Mouse (Mus musculus): ENCODE measurements around the gene Mtr.

Gene Mtr

DNA sequence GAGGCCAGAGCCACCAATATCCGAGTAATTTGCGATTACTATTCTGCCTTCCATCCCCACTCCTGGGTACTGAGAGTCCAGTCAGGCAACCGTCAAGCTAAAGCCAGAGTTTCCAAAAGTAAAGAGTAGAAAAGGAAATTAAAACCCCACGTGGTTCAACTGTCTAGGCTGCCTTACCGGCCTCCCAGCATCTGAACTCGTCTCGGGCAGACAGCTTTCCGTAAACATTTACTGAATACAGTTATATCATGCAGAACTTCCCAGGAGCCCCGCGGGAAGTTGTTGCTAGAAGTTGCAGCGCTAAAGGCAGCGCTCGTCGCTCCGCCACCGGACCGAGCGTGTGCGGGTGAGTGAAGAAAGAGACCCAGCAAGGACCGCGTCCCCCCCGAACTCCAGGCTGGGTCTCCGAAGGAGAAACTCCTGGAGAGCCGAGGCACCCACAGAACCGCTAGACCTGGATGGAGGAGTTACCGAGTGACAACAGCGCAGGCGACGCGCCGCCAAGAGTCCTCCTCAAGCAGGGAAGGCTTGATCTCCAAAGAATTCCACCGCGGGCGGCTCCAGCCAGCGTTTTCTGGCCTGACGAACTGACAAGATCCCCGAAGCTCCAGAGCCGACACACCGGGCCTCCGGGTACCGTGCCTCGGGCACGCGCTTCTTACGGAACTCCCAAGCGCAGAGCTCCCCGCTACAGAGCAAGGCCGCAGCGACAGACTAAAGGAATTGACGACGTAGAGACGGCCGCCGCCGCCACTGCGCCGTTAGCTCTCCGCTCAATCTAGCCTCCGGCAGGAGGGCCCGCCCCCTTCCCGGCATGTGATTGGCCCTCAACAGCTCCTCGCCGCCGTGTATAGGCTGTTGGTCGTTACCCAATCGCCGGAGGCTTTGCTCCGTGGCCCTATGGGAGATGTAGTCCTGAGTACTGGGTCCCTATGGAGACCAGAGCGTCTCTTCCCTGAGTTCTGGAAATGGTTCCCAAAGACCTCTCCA is at the start of gene Mtr:
Gene Mtr, minus strand, starts transcription at position 723 of the 990 bp plus-strand sequence.
- peak; percentile 98 for DNase-seq

DNA sequence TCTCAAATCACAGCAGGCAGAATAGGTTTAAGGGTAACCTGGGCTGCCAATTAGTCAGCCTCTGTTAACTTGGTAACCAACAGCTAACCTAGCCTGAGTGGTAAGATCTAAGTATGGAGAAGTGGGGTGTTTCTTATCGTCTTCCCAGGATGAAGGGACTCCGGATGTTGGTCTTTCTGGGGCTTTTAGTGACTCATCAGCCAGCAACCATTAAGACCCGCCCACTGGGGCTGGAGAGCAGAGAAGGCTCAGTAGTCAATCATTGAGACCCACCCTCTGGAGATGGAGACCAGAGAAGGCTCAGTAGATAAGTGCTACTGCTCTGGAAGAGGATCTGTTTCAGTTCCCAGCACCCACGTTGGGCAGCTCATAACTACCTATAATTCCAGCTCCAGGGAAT is 49.4 kb upstream of the Mtr start:
- DNase-seq: no peak

DNA sequence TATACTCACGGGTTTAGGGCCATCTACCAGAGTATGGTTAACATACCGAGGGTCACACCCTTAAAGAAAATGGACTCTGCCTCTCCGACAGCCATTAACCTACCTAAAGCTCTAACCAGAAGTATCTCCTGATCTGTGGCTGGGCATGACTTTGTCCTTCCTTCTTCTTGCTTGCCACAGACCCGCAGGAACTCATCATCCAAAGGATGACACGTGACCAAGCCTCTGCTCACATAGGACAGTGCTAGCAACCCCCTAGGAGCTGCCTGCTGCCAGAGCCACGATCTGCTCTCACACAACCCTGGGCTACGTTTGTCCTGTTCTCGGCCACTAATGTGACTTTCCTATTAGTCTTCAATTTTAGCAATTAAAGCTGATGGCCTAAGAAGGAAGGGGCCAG is 47.6 kb upstream of the Mtr start:
- DNase-seq: no peak

DNA sequence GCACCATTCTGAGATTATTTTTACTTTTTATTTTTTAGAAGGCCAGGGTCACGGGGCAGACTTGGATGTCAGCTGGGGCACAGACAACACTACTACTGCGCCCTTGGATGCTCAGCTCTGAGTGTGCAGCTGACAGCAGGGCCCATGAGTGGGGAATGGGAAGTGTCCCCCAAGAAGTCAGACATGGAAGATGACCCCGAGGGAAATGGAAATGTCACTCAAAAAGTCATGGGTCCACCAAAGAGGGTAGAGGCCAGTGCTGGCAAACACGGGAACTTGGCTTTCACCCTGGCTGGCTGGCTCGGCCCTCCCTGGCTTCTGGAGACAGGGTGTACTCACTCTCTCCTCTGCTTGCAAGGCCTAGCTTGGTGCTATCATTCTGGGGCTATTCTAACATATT is 47.1 kb upstream of the Mtr start:
- DNase-seq: no peak

DNA sequence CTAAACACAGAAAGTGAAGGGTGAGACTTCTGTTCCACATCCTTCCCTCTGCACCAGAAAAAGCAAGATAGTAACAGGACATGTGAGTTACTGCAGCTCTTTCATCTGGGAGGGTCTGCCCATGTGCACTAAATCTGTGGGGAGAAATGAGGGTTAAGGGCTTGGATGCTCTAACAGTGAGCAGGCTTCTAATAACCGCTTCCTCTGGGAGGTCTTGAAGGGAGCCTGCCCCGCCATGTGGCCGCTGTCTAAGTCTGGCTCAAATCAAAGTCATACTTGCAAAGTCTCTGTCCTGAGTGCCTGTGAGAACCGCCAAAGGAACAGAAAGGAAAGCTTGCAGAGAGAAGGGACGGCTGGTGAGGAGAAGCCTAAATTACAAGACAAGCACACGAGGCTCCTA is 39.9 kb upstream of the Mtr start:
- no peak for DNase-seq

DNA sequence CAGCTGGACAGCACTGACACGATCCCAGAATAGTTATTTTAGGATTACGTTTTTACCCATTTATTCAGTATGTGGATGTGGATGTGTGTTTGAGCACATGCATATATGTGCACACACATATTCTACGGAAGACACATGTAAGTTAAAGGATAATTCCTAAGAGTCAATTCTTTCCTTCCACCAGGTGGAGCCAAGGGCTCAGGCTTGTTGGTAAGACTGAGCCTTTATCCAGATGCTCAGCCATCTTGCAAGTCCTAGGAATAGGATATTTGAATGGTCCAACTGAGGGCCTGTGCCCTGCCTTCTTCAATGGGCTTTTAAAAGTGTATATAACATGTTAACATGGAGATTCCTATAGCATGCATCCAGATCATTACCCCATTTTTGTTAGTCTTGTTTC is 38.8 kb upstream of the Mtr start:
- peak; percentile 58 for DNase-seq

DNA sequence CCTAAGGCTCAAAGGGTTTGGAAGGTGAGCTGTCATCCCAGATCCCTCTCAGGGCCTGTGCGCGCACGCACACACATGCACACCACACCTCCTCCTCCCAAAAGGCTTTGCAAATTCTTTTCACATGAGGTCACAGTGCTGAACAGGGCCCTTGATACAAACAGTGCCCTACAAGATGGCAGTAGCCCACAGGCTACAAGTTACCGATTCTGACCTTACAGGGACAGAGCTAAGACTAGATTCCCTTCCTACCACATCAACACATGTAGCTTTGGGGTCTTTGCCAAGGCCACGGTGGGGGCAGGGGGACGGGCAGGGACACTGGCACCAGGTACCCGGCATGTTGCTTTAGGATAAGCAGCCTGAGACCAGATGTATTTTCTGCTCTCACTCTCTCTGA is 35.9 kb upstream of the Mtr start:
- DNase-seq: peak; percentile 9

DNA sequence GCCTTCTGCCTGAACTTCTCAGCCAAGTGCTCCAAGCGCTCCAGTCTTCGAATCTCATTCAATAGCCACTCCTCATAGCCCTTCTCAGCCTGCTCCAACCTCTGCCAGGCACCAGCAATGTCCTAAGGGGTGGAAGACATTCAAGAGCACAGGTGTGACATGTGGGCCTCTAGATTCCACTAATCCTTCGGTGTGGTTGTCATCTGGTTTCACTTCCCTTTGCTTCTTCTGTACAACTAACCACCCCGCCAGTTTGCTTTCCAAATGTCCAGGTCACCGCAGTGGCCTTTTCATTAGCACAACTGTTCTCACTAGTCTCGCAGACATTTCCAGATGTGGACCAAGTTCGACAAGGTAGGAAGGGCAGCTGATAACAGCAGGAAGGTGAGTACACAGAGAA is 32.8 kb upstream of the Mtr start:
- no peak for DNase-seq

DNA sequence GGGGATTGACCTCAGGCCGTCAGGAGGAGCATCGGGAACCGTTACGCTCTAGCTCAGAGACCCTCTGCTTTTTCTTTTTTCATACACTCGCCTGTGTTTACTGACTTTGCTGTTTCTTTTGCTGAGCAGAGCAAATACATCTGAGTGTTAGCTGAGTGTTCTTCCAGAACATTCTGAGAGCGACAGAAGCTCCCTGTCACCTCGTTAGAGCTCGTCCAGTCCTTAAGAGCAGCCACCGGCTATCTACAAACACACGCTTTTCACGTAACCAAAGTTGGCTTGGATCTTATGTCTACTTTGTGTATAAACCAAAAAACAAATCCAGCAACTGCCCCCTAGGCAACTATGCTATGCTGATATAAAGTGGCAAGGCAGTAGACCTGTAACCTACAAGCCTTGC is 26.6 kb upstream of the Mtr start:
- DNase-seq: peak; percentile 7

DNA sequence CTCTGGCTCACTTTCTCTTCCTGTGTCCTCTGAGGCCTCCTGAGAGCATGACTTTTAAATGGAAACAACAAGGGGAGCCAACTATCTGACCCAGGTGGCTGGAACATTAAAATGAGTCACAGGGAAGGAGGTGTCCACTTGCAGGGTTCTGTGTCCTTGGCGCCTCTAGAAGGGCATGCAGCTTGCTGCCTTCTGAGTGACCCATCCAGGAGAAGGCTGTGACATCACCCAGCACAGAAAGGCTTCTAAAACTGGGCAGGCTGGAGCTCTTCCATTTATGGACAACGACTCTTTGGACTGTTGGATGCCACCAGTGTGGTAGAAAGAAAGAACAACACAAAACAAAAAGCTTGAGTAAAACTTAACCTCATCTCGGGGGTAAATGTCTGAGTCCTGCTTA is 25.9 kb upstream of the Mtr start:
- DNase-seq: no peak

DNA sequence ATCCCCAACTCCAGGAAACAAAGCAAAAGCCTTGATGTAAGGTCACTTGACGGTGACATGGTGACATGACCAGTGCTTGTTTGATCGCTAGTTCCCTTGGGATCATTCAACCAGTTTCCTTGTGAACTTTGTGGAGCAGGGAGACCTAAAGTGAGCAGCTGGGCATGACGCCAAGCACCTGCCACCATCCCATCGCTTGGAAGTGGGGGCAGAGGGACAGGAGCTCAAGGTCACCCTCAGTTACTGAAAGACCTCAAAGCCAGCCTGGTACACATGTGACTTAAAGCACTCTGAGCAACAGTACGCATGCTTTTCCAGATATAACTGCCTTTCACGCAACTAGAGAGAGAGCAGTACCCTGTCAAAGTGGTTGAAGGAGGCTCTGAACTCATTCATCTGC is 16.8 kb upstream of the Mtr start:
- DNase-seq: no peak

DNA sequence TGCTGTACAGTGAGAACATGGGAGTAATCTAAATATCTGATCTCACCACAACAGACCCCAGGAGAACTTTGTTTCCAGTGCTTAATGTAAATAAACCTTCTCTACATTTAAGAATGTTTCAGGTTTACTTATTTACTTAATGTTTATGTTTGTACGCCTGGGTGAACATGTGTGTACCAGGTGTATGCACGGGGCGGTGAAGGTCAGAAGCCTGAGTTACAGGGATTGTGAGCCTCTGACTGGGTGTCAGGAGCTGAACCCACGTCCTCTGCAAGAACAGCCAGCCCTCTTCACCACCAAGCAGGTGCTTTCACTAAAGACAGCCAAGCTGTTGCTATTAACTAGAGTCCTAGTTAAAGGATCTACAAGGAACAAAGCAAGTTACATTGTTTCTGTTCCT is 16.3 kb upstream of the Mtr start:
- DNase-seq: no peak

DNA sequence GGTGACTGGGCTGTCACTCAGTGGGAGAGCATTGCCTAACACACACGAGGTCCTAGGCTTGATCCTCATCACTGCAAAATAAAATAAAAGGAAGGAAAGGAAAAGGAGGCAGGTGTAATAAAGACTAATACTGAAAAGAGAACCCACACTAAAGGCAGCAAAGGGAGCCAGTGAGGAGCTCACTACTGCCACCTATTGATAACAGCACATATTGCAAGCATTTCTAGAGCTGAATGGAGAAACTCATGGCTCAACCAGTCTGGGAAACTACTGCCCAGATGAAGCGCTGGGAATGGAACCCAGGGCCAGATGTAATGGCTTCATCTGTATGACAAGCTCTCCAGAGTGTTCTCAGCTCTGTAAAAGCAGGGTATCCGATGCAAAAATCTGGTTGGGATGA is 15.0 kb upstream of the Mtr start:
- DNase-seq: peak; percentile 66

DNA sequence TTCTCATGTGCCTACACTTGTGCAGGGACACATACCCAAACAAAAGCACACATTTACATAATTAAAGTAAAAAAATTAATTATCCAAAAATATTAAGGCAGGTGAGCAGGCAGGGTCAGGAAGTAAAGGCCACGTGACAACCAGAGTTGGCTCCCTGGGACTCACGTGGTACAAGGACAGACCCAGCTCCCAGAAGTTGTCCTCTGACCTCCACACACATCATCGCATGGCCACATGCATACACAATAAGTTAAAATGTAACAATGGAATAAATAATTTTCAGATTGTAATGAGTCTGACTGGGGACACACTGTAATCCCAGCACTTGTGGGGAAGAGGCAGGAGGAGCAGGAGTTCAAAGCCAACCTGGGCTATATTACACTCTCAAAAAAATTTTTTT is 10.1 kb upstream of the Mtr start:
- DNase-seq: no peak

DNA sequence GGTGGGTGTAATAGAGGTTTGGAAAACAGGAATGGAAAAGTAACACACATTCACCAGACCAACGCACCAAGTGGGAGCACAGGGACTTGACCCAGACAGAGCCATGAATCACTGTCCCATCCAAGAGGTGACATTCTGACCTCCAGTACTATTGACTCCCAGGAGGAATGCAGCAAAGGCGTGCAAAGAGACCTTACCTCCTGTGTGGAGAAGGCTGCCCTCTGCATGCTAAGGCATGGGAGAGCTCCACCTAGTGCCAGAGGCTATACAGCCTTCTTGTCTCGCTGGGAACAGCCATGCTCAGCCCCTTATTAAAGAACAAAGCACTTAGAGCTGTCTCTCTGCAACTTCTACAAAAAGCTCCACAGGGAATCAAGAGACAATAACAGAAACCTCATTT is 9.2 kb upstream of the Mtr start:
- DNase-seq: no peak

DNA sequence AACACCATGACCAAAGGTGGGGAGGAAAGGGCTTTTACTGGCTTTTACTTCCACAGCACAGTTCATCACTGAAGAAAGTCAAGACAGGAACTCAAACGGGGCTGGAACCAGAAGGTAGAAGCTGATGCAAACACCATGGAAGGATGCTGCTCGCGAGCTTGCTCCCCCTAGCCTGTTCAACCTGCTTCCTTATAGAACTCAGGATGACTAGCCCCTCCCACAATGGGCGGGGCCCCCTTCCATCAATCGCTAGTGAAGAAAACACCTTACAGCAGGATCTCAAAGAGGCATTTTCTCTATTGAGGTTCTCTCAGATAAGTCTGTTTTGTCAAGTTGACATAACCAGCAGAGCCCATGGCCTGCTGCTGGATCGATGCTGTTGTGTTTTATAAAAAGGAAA is 6.1 kb upstream of the Mtr start:
- DNase-seq: no peak

DNA sequence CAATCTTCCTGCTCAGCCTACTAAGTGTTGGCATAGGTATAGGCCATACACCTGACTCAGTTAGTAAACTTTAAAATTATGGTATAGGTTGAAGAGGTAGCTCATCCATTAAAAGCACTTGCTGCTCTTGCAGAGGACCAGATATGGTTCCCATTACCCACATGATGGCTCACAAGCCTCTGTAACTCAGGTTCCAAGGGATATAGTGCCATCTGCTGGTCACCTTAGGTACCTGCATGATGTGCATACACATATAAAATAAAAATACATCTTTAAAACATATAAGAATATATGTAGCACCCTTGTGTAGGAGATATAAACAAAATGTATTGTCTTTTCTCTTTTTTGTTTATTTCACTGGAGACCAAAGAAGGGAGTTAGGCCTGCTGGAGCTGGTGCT is 3.6 kb upstream of the Mtr start:
- DNase-seq: no peak

DNA sequence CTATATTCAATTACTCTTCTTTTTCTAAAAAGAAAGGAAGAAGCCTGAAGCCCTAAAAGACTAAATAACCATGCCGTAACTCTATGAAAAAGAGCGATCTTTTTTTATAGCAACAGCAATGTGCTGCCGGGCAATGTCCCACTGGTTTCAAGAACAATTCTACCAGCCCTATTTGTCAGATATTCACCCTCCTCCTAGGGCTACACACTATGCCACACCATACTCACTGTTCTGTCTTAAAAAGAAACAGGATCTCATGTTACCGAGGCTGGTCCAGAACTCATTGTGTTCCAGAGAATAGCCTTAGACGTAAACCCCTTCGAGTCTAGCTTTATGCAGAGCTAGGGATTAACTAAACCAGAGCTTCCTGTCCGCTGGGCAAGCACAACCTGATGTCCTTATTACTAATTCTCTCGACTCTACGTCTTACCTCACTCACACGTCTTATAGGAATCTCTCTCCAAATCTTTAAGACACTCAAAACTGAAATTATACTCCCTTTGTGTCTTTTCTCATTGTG is 982 bp downstream of the Mtr start:
- DNase-seq: no peak

DNA sequence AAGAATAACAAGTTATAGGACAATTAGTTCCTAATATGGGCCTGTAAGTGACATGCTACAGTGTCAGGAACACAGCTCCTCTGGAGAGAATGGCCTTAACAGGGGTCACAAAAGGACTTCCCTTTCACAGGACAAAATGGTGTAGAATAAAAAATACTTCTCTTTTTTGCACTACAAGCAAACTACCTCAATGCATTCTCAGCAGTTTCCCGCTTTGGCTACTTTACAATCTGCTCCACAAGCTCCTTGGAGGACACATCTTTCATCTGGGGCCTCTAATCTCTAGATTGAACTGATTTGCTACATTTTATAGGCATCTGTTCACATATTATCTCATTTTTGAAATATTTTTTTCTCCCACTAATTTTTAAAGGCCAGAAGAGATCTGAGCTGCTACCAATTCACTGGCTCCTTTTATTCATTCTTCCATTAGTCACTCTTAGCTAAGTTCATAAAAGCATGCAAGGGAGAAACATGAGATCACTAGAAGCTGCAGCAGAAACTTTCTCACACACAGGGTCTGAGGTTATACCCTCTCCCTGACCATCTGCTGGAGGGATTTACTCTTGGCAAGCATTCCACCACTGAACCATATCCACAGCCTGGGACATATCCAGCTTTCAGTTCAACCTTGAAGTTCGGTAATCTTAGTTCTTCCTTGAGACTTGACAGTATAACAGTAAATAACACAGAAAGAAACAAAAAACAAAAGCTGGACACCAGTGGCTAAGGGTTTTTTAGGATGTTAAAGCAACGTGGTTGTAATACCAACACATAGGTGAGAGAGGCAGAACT is 1.8 kb downstream of the Mtr start:
- DNase-seq: peak; percentile 3

DNA sequence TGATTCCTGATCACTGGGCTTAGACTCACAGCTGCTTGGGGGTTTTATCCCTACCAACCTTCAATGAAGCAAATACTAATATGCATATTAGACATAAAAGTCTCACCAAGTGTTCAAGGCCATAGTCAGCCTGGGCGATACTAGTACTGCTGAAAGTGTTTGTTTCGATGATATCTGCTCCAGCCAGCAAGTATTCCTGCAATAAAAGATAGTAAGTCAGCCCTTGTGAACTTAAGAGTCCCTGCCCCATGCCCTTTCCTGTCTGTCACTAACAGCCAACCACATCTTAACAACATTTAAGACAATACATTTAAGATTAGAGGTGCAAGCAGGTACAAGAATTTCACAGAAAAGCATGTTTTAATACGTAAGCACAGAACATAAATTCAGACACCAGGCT is 7.4 kb downstream of the Mtr start:
- DNase-seq: no peak

DNA sequence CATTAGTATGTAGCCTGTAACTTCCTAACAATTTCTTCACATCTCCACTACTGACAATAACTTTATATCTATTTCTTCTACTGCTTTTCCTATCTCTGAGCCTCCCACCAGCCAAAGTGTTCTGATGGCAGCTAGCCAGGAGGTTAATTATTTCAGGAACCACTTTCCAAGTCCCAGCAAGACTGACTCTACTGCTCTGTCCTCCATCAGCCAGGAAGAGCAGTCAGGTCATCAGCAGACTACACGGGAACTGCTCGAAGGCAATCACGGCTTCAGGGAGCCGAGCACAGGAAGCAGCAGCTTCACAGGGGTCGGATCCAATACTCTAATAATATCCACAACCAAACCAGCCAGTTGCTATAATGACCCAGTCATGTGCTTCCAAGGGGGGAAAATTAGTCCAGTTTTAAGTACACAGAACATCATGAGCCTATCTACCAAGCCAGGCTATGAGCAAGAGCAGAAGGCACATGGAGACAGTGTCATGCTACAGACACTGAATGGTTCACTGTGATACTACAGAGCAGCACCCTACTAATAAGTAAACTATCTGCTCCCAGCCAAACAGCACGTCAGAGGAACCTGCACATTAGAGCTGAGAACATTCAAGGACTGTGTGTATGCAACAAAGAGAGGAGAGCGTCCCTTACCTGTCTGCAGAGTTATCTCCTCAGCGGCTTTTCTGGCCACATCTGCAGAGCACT is 8.6 kb downstream of the Mtr start:
- DNase-seq: no peak

DNA sequence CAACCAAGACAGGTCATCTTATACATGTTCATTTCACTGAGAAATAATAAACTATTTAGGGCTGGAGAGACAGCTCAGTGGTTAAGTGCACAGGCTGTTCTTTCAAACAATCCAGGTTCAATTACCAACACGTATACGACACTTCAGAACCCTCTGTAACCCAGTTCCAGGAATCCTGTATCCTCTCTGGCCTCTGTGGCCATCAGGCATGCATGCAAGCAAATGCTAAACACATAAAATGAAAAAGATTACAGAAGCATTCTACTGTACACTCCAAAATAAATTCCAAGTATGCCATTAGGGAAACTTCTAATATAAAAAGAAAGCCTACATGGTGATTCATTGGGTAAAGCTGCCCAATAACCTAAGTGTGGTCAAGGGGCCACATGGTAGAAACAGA is 12.0 kb downstream of the Mtr start:
- no peak for DNase-seq

DNA sequence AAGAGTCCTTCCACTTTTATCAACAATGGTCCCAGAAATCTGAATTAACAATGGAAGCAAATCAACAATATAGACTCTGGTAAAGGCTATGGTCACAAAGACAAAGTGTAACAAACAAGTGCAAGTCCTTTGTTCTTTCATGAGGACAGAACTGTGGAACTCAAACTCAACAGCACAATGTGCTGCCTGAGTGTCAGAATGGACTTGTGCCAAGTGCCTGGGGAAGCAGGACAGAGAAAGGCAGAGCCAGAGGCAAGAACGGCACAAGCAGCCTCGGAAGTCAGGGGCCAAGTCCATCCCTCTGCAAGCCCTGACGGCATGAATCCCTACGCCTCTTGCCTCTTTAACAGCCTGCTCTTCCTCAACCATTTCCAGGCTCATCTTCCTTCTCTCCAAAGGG is 13.9 kb downstream of the Mtr start:
- no peak for DNase-seq
